Comparison of ENCODE assay signal across 9 mouse cellular contexts in genomic region chr17:29873580-29874015, GRCm38 (mm10).
DNase-seq lines count a peak whose midpoint lies in the region; ATAC-seq and TF ChIP-seq lines count a peak whose summit lies in the region.
"Had no signal": no experiment of that assay in that cellular context is flagged by ENCODE, and none has a peak within 500 bp of the region (broad histone marks: within the 10 kb centered on the region; RNA-seq: fewer than 3 reads in every experiment).

No protein-coding gene starts in this region.

- no peak for TF ChIP-seq CTCF in heart, postnatal 0 days (IDR thresholded peaks at IDR 0.05; ENCODE audit: low read depth)
- TF ChIP-seq CTCF in left cerebral cortex, adult 2 months (IDR thresholded peaks at IDR 0.05): no peak

- no peak for DNase-seq in lung, postnatal 25 days (ENCODE audit: low spot score)
- DNase-seq in forebrain, embryonic 10.5 days (ENCODE audit: extremely low spot score, low spot score): no peak
- DNase-seq in heart, postnatal 0 days (ENCODE audit: low spot score): no peak
- peak; percentile 65 to 84 for DNase-seq in left cerebral cortex, adult 2 months (ENCODE audit: extremely low spot score in 1 of 2, low spot score in 2 of 2)
- peak; percentile 64 to 82 for DNase-seq in right cerebral cortex, adult 2 months (ENCODE audit: low spot score in 2 of 2)
- no peak for DNase-seq in thymus, postnatal 14 days
- DNase-seq in T-cell, adult 2 months (ENCODE audit: low spot score): no peak

- intact Hi-C loops in left cerebral cortex, adult 2 months (cut with DNase I): no loop called here

- H3K4me3 ChIP-seq in lung, embryonic 16.5 days (ENCODE audit: low read length): no peak overlapping the region
- no peak overlapping the region for H3K4me3 ChIP-seq in forebrain, embryonic 10.5 days
- H3K4me3 ChIP-seq in heart, postnatal 0 days (ENCODE audit: low read depth, low read length): no peak overlapping the region
- no peak overlapping the region for H3K4me3 ChIP-seq in left cerebral cortex, adult 2 months

- H3K4me1 ChIP-seq in lung, embryonic 16.5 days (replicated peaks; ENCODE audit: control insufficient read depth, insufficient read depth, low read length): peaks cover 6% of the 10 kb centered on the region; the same call in 1 of the 2 replicates
- H3K4me1 ChIP-seq in forebrain, embryonic 10.5 days: peaks cover 34% of the 10 kb centered on the region
- H3K4me1 ChIP-seq in heart, postnatal 0 days (ENCODE audit: control insufficient read depth, insufficient read depth): no peaks in the 10 kb centered on the region

- H3K27ac ChIP-seq in lung, embryonic 16.5 days (ENCODE audit: low read length): no peak overlapping the region
- H3K27ac ChIP-seq in forebrain, embryonic 10.5 days: peak overlapping the region; percentile 54
- no peak overlapping the region for H3K27ac ChIP-seq in heart, postnatal 0 days (ENCODE audit: low read depth)
- H3K27ac ChIP-seq in left cerebral cortex, adult 2 months: peak overlapping the region; percentile 28

- H3K9ac ChIP-seq in lung, embryonic 16.5 days (ENCODE audit: low read length): no peak overlapping the region
- H3K9ac ChIP-seq in heart, postnatal 0 days (replicated peaks; ENCODE audit: low read depth, low read length): no peak overlapping the region

- no peak overlapping the region for H3K4me2 ChIP-seq in lung, embryonic 16.5 days (ENCODE audit: low read depth, low read length)
- no peak overlapping the region for H3K4me2 ChIP-seq in heart, postnatal 0 days (ENCODE audit: low read depth, low read length)

- peak; percentile 32; the same call in 1 of the 2 replicates for ATAC-seq in lung, embryonic 16.5 days (ENCODE audit: low read depth)
- ATAC-seq in heart, postnatal 0 days (ENCODE audit: insufficient read depth, low read depth): peak; percentile 72

- H3K27me3 ChIP-seq in lung, embryonic 16.5 days (ENCODE audit: control insufficient read depth, insufficient read depth, low read depth, low read length): no peaks in the 10 kb centered on the region; the same call in none of the 2 replicates
- H3K27me3 ChIP-seq in forebrain, embryonic 10.5 days (ENCODE audit: poor library complexity, severe bottlenecking): peaks cover 19% of the 10 kb centered on the region
- no peaks in the 10 kb centered on the region for H3K27me3 ChIP-seq in heart, postnatal 0 days (ENCODE audit: control insufficient read depth, insufficient read depth, low read length)

- no peaks in the 10 kb centered on the region for H3K9me3 ChIP-seq in lung, embryonic 16.5 days (ENCODE audit: control insufficient read depth, low read length)
- H3K9me3 ChIP-seq in forebrain, embryonic 10.5 days: peaks cover 11% of the 10 kb centered on the region; the same call in 1 of the 2 replicates
- no peaks in the 10 kb centered on the region for H3K9me3 ChIP-seq in heart, postnatal 0 days (replicated peaks; ENCODE audit: control insufficient read depth, low read length)

- no peaks in the 10 kb centered on the region for H3K36me3 ChIP-seq in lung, embryonic 16.5 days (ENCODE audit: control insufficient read depth, insufficient read depth, low read length)
- H3K36me3 ChIP-seq in forebrain, embryonic 10.5 days (replicated peaks): peaks cover 6% of the 10 kb centered on the region
- H3K36me3 ChIP-seq in heart, postnatal 0 days (replicated peaks; ENCODE audit: control insufficient read depth, insufficient read depth, low read length): no peaks in the 10 kb centered on the region
- H3K36me3 ChIP-seq: G1E had no signal

- WGBS in lung, embryonic 16.5 days: 60% methylated on average over 7 of the region's 7 CpGs
- 61% methylated on average over 7 of the region's 7 CpGs for WGBS in forebrain, embryonic 10.5 days
- WGBS in heart, postnatal 0 days: 61% methylated on average over 7 of the region's 7 CpGs

- no peak for TF ChIP-seq EP300 in heart, postnatal 0 days (IDR thresholded peaks at IDR 0.05; ENCODE audit: low read depth)

Comparison
In these comparisons a context has a peak if more than half of its experiments do, and no peak if none do; other contexts are left out.
1. H3K27ac ChIP-seq: peak in forebrain, embryonic 10.5 days (single experiment) and left cerebral cortex, adult 2 months (single experiment); none in lung, embryonic 16.5 days (single experiment) and heart, postnatal 0 days (single experiment).
2. DNase-seq: peak in left cerebral cortex, adult 2 months (2 of 2) and right cerebral cortex, adult 2 months (2 of 2); none in lung, postnatal 25 days (single experiment), forebrain, embryonic 10.5 days (single experiment), heart, postnatal 0 days (single experiment), thymus, postnatal 14 days (single experiment) and T-cell, adult 2 months (single experiment).